Mouse (Mus musculus): ENCODE data around the gene Herc2.

The Herc2 gene

DNA sequence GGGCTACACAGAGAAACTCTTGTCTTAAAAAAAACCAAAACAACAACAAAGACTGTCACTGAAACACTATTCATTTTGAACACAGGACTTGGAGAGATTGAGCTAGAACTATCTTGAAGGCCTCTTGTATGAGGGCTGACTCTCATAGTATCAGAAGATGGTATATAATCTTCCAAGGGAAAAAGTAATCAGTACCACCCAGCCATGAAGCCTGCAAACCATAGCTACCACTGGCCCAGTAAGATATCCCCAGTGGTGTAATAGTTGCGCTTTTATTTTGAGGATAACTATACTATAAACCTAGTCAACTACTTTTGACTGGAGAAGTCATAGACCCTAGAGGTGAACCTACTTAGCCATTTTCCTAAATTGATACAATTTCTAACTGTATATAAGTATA lies 16.6 kb downstream of the Herc2 start:
- no peak for DNase-seq (ENCODE audit: low read depth, low spot score)

DNA sequence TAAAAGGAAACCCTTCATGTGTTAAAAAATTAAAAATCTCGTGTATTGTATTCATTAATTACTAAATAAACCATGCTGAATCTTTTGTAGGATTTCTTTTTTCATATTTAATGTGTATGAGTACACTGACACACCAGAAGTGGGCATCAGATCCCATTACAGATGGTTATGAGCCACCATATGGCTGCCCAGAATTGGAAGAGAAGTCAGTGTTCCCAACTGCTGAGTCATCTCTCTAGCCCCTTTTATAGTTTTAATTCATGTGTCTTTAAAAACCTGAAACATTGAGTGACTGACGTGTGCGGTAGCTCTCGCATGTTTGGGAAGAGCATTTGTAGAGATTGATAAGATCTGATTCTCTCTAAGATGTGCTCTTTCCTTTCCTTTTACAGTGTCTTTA lies 21.7 kb downstream of the Herc2 start:
- DNase-seq (ENCODE audit: low read depth, low spot score) = no peak

DNA sequence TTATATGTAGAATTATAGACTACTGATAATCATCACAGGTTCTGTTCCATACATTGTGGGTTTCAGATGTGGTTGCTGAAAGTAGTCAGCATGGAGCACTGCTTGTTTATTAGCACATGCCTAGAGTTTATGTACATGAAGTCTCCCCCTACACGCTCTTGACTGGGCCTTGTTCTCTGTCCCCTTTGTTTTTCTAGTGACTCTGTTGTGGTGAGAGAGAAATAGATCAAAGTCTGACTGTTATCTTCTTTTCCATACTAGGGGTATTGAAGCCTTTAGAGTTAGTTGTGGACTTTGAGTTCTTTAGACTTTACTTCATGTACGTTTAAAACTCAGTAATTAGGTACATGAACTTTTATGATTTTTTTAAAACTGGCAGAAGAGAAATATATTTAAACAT lies 33.0 kb downstream of the Herc2 start:
- DNase-seq (ENCODE audit: low read depth, low spot score) = no peak

DNA sequence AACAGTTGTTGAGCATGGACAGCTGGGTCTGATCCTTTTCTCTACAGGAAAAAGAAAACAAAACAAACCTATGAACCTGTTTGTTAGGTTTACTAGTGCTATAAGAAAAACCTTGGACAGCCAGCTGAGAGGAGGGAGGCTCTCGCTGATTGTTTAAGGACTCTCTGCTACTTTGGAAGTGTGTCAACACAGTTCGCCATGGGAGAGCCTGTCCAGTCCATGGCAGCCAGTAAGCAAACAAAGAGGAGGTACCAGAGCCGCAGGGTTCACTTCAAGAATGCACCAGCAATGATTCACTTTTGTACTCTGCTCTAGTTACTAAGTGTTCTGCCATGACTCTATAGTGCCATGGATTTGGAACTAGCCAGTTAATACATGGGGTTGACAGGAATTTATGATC lies 39.1 kb downstream of the Herc2 start:
- DNase-seq (ENCODE audit: low read depth, low spot score) = no peak

DNA sequence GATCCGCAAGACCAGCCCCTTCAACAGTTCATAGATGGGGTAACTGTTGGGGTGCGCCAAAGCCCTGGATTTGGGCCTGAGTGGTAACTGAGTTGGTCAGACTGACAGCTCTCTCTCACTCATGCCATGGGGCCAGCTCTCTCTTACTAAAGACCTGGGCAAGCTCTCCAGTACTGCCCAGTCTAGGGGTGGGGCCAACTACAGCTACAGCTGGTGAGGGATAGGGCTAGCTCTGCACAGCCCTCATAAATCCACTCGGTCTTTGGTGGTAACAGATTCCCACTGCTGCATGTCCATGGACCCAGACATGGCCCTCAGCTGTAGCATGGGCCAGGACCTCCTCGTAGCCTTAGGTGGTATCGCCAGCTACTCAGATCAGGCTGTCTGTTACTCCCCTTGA lies 41.4 kb downstream of the Herc2 start:
- no peak for DNase-seq (ENCODE audit: low read depth, low spot score)

DNA sequence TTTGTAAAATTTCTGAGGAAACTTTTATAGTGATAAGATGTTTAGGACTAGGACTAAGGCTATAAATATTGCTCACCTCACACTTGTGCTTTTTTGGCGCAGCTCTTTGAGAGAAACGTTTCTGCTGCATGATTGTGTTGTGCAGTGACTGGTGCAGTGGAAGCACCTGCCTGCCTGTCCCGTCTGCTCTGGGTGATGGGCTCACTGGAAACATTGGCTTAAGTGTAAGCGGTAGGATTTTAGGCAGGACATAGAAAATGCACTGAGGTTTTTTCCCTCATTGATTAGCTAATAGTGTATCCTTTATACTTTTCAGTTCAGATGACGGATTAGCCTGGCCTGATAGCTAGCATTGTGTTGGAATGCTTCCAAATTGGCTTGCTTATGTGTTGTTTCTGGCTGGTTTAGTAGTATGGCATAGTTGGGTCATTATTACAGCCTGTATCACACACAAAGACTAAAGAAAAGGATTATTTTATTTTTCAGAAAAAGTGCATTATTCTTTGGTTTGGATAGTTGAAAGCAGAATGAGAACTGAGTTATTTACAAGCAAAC lies 52.4 kb downstream of the Herc2 start:
- no peak for DNase-seq (ENCODE audit: low read depth, low spot score)

DNA sequence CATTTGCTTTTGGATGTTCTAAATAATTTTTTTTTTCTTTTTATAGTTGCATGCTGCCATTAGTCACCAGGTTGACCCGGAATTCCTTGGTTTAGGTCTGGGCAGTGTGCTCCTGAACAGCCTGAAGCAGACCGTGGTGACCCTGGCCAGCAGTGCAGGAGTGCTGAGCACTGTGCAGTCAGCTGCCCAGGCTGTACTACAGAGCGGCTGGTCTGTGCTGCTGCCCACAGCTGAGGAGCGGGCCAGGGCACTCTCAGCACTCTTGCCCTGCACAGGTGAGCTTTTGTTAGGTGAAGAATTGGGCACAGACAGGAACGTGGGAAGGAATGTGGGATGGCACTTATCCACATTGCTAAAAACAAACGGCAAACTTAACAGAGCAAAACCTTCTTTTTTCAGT lies 63.0 kb downstream of the Herc2 start:
- no peak for DNase-seq (ENCODE audit: low read depth, low spot score)

DNA sequence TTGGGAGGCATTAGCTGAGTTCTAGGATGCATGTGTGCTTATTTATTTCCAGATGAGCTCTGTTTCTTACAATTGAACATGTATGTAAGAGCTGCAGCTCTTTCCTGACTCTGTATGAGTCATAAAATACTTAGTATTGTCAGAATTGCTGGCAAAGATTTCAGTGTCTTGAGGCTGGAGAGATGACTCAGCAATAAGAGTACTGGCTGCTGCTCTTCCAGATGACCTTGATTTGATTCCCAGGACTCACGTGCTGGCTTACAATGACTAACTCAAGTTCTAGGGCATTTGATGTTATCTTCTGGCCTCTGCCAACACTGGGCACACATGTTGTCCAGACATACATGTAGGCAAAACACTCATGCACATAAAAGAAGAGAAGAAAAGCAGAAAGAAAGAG lies 64.2 kb downstream of the Herc2 start:
- DNase-seq (ENCODE audit: low read depth, low spot score) = no peak

DNA sequence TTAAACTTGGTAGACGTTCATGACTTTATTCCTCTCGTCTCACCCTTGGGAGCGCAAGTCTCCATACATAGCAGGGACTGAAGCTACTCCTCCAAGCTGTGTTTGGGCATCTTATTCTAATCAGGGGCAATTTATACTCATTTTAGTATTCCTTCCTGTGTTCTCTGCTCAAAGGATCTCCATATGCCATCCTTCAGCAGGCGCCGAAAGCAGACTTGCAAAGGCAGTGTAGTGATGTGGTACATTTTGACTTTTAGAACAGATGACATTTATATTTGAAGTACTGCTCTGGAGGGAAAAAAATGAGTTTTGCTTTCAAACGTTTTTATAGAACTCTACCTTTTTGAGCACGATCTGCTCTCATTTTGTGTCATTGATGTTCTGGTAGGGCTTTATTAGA lies 71.0 kb downstream of the Herc2 start:
- DNase-seq (ENCODE audit: low read depth, low spot score) = no peak

DNA sequence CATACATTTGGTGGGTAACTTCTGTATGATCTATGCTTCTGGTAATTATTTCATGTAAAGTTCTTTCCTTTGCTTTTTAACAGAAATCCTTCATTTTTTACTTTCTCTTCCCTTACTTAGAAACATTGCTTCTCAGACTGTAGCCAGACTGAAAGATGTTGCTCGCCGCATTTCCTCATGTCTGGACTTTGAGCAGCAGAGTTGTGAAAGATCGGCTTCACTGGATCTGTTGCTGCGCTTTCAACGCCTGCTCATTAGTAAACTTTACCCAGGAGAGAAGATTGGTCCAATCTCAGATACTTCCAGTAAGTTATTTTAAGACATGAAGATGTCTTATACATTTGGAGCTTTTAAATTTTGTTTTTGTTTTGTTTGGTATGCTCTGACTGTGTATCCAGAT lies 71.4 kb downstream of the Herc2 start:
- DNase-seq (ENCODE audit: low read depth, low spot score) = no peak

DNA sequence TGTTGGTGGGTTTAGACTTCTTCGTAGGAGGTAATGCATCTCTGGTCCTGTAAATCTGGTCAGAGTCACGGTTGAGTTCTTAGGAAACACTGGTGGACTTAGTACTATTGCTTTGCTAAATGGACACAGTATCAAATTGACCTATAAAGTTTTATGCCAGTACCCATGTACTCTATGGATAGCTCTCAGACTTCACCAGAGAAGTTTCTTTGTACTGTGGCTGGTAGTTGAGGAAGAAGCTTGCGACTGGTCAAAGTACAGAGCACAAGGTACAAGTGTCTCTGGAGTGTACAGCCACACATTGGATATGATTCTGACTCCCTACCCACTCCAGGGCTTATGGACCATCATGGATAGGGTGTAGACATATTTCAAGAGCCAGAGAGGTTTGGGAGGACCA lies 78.1 kb downstream of the Herc2 start:
- DNase-seq (ENCODE audit: low read depth, low spot score) = no peak

DNA sequence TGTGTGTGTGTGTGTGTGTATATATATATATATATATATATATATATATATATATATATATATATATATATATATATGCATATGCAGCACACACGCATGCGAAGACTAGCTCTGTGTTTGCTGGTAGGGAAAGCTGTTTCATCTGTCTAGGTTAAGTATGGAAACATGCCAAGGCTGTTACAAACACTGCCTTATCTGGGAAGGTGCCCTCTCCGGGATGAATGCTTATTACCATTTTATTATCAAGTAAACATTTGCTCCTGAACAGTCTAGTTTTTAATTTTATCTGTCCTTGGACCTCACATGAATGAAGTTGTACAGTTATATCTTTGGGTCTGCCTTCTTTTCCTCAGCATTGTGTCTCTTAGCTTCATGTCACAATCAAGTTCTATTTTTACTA lies 79.6 kb downstream of the Herc2 start:
- no peak for DNase-seq (ENCODE audit: low read depth, low spot score)

DNA sequence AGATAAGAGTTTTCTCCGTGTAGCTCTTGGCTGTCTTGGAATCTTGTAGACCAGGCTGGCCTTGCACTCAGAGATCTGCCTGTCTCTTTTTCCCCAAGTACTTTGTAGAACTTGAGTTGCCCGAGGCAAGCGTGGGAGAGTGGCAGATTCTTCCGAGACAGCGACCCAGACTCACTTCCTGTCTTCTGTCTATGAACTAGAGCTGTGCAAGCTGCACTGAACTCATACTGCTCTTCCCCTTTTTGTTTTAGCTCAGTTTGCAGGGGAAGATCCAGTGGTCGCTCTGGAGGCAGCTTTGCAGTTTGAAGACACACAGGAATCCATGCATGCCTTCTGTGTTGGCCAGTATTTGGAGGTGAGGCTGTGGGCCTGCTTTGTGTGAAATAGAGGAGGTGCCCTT lies 81.6 kb downstream of the Herc2 start:
- DNase-seq (ENCODE audit: low read depth, low spot score) = no peak

DNA sequence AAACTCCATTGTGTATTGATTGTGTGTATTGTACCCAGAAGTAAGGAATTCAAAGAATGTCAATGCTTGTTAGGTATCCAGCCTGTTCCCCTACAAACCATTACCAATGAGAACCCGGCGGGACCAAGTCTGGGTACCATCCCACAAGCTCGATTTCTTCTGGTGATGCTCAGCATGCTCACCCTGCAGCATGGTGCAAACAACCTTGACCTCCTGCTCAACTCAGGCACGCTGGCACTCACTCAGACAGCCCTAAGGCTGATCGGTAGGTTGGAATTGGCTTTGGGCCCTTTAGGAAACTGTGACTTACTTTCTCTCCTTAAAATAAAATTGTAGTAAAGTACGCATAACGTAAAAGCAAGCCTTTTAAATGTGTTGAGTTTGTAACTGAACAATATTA lies 88.7 kb downstream of the Herc2 start:
- DNase-seq (ENCODE audit: low read depth, low spot score) = no peak

DNA sequence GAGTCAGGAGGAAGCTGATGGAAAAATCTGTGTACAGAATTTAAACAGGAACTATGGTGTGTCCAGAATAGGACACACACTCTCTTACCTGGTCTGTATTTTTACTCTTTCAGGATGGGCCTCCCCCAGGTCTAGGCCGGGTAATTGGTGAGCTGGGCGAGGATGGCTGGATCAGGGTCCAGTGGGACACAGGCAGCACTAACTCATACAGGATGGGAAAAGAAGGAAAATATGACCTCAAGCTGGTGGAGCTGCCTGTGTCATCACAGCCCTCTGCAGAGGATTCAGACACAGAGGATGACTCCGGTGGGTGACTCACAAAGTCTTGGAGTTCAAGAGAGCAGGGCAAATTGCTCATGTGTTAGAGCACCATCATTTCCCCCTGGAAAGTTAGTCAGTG lies 96.4 kb downstream of the Herc2 start:
- DNase-seq (ENCODE audit: low read depth, low spot score) = no peak

DNA sequence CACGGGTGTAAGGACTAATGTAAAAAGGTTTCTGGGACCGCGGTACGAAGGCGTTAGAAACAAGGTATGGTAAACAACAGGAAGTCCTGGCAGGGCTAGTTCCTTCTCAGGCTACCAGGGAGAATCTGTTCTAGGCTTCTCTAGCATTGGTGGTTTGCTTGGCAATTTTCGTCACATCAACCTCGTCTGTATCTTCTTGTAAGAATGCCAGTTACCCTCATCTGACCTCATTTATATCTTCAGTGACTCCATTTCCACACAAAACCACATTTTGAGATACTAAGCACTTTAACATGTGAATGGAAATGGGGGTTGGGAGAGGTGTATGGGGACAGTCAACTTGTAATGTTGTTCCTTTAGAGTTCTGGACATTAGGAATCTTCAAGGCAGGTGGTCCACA lies 98.9 kb downstream of the Herc2 start:
- no peak for DNase-seq (ENCODE audit: low read depth, low spot score)

DNA sequence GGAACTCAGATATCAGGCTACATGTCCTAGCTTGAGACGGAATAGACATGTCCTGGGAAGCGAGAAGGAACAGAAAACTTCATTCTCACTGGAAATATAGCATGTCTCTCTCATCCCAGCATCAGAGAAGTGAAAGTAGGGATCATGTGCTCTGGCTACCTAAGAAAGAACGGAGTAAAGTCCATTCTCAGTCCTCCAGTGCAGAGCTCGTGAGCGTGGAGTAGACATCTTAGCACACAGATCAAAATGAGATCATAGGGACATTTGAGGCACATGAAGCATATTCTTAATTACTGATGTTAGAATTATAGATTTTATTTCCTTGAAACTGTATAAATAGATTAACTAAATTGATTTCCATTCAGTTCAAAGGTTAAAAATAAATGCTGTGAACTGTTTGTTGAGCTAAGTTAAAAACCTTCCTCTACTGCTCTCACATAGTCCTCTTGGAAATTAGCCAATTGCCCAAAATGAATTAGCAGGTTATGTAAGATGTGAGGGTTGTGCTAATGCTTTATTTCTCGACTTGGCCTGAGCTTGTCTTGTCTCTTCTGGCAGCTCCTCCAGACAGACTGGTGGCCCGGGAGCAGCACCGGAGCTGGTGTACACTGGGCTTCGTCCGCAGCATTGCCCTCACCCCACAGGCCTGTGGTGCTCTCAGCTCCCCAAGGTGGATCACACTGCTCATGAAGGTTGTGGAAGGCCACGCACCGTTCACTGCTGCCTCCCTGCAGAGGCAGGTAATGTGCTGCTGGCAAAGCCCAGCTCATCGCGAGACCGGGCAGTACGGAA lies 102.1 kb downstream of the Herc2 start:
- no peak for DNase-seq (ENCODE audit: low read depth, low spot score)

DNA sequence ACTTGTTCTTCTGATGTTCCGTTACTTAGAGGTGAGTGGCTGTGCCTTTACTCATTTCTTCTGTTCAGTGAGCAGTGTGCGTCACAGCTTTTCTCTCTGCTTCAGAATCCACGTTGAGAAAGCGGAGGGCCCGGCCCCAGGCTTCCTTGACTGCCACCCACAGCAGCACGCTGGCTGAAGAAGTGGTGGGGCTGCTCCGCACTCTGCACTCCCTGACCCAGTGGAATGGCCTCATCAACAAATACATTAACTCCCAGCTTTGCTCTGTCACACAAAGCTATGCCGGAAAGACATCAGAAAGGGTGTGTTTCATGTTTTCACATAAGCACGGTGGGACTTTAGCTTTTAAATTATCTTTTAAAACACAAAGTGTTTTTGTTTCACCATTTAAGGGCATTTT lies 103.2 kb downstream of the Herc2 start:
- DNase-seq (ENCODE audit: low read depth, low spot score) = no peak

DNA sequence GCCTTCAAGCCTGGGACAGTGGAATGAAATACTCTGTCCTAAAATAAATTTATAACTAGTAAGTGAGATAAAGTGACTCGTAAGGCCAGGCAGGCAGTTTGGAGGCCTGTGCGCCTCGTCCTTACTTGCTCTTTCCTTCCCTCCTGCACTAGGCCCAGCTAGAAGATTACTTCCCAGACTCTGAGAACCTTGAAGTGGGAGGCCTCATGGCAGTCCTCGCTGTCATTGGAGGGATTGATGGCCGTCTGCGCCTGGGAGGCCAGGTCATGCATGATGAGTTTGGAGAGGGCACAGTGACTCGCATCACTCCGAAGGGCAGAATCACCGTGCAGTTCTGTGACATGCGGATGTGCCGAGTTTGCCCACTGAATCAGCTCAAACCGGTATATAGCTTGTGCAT lies 103.6 kb downstream of the Herc2 start:
- DNase-seq (ENCODE audit: low read depth, low spot score) = no peak

DNA sequence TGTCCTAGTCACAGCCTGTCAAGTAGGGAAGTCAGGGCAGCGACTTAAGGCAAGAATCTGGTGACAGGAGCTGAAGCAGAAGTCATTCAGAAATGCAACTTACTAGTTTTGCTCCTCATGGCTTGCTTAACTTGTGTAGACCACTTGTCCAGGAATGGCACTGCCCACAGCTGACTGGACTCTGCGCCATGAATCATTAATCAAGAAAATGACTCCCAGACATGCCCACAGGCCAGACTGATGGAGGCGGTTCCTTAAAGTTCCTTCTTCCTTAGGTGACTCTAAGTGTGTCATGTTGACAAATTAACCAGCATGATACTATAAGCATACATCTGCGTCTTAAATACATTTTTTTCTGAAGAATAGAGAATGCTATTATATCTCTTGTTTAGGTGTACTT lies 113.3 kb downstream of the Herc2 start:
- DNase-seq (ENCODE audit: low read depth, low spot score) = no peak

DNA sequence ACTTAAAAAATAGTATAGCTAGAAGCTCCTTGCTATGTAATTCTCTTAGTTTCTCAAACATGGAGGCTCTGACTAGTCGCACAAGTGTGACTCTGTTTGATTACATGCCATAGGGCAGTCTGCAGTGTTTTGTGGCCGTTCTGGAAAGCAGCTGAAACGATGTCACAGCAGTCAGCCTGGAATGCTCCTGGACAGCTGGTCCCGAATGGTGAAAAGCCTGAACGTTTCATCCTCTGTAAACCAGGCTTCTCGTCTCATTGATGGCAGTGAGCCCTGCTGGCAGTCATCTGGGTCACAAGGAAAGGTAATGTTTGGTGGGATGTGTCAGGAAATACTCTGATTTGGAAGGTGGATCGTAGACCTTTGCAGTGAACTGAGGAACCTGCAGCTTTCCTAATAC lies 118.7 kb downstream of the Herc2 start:
- no peak for DNase-seq (ENCODE audit: low read depth, low spot score)

DNA sequence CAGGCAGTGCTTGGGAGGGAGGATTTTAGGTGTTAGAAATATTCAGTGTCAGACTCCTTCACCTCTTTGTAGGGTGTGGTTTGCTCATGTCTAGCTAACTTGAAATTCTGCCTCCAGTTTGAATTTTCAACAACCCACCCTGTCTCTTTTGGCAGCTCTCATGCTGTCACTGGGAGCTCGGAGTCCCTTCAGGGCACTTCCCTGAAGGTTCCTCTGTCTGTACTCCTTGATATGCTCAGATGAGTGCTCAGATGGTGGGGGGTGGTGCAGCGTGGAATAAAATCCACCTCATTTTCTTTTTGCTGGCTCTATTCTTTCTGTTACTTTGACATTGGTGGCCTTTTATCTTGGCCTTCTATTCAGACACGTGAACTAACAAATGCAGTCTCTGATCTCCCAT lies 127.4 kb downstream of the Herc2 start:
- DNase-seq (ENCODE audit: low read depth, low spot score) = no peak

DNA sequence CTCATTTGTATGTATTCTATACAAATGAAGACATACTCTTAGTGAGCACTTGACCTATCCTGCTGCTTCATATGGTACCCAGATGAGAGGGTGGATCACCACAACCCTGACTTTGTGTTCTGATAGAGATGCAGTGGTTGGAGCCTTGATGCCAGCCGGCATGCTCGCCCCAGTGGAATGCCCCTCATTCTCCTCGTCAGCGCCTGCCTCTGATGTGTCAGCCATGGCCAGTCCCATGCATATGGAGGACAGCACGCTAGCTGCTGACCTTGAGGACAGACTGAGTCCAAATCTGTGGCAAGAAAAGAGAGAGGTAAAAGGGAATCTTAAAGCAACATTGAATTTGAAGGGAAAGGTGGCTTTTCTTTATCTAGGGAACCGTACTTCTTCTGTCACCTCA lies 141.0 kb downstream of the Herc2 start:
- DNase-seq (ENCODE audit: low read depth, low spot score) = no peak

DNA sequence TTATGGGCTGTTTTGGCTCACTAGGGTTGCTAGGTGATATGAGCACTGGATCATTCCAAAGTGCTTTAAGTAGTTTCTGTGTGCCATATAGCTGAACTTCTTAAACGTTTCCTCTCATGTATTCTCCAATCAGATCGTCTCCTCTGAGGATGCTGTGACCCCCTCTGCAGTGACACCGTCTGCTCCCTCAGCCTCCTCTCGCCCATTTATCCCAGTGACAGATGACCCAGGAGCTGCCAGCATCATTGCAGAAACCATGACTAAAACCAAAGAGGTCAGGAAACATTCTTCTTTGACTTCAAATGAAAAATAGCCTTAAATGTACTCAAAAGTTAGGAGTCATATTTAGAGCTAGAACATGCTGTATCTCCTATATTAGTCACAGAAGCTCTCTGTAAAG lies 141.7 kb downstream of the Herc2 start:
- DNase-seq (ENCODE audit: low read depth, low spot score) = no peak

All from brain, embryonic 18.5 days (tissue).